Mouse (Mus musculus) kidney, postnatal 14 days (tissue): ENCODE results near the gene Ifit1.
A peak's percentile ranks its signal among the peaks of the same experiment; 100 is the strongest.
"Not testable (repeated sequence)": the region's sequence is repeated elsewhere in the genome, so short reads cannot be mapped to it uniquely, and the experiment has no call there.

Experiments
- DNase-seq: peaks from one replicate; pipeline ENCODE4 v3.0.0; 2022; ENCODE audit warnings: mixed read lengths

Ifit1 gene

GRCm38 (mm10) chr19:34640623-34641022 is at the start of gene Ifit1, which contains the start of gene Ifit1bl2:
Gene Ifit1, plus strand, starts transcription at chr19:34640871.
Gene Ifit1bl2, minus strand, starts transcription at chr19:34640743.
- DNase-seq, result peak; percentile 8

- DNase-seq, result no peak
Measured at GRCm38 (mm10) chr19:34593456-34593855, 47.2 kb upstream of the Ifit1 start.

GRCm38 (mm10) chr19:34594523-34594922 is 46.1 kb upstream of the Ifit1 start:
- DNase-seq, result not testable (repeated sequence)

GRCm38 (mm10) chr19:34596811-34597210 is 43.9 kb upstream of the Ifit1 start:
- DNase-seq, result no peak

- peak; percentile 70 for DNase-seq
Measured at GRCm38 (mm10) chr19:34598341-34598740, 42.3 kb upstream of the Ifit1 start.

GRCm38 (mm10) chr19:34599250-34599649 is 41.4 kb upstream of the Ifit1 start:
- not testable (repeated sequence) for DNase-seq

GRCm38 (mm10) chr19:34601888-34602287 is 38.8 kb upstream of the Ifit1 start, which contains the start of gene Ifit1bl1:
Gene Ifit1bl1, minus strand, starts transcription at chr19:34601956.
- not testable (repeated sequence) for DNase-seq

- no peak for DNase-seq
Measured at GRCm38 (mm10) chr19:34605472-34605871, 35.2 kb upstream of the Ifit1 start.

GRCm38 (mm10) chr19:34607237-34608051 is 33.2 kb upstream of the Ifit1 start, which contains the start of gene Ifit3b:
Gene Ifit3b, plus strand, starts transcription at chr19:34607970.
- peak; percentile 79 for DNase-seq

- not testable (repeated sequence) for DNase-seq
Measured at GRCm38 (mm10) chr19:34610118-34610517, 30.6 kb upstream of the Ifit1 start.

- not testable (repeated sequence) for DNase-seq
Measured at GRCm38 (mm10) chr19:34612243-34613001, 28.2 kb upstream of the Ifit1 start.

- DNase-seq, result no peak
Measured at GRCm38 (mm10) chr19:34620871-34621270, 19.8 kb upstream of the Ifit1 start.

- no peak for DNase-seq
Measured at GRCm38 (mm10) chr19:34623781-34624180, 16.9 kb upstream of the Ifit1 start.

- DNase-seq, result no peak
Measured at GRCm38 (mm10) chr19:34624663-34625062, 16.0 kb upstream of the Ifit1 start.

GRCm38 (mm10) chr19:34627496-34627895 is 13.2 kb upstream of the Ifit1 start:
- no peak for DNase-seq

- no peak for DNase-seq
Measured at GRCm38 (mm10) chr19:34631487-34631886, 9.2 kb upstream of the Ifit1 start.

- DNase-seq, result no peak
Measured at GRCm38 (mm10) chr19:34633484-34633883, 7.2 kb upstream of the Ifit1 start.

- peak; percentile 75 for DNase-seq
Measured at GRCm38 (mm10) chr19:34636933-34637557, 3.6 kb upstream of the Ifit1 start.

GRCm38 (mm10) chr19:34642616-34643015 is 1.9 kb downstream of the Ifit1 start:
- no peak for DNase-seq

- DNase-seq, result peak; percentile 16
Measured at GRCm38 (mm10) chr19:34647630-34648029, 7.0 kb downstream of the Ifit1 start.

- DNase-seq, result no peak
Measured at GRCm38 (mm10) chr19:34650276-34650675, 9.6 kb downstream of the Ifit1 start.

- no peak for DNase-seq
Measured at GRCm38 (mm10) chr19:34650997-34651396, 10.3 kb downstream of the Ifit1 start.

- no peak for DNase-seq
Measured at GRCm38 (mm10) chr19:34655227-34655805, 14.6 kb downstream of the Ifit1 start.
